ENCODE assay signal across 16 mouse cellular contexts in genomic region chr2:117765572-117765971, GRCm38 (mm10).
"Had no signal": no experiment of that assay in that cellular context is flagged by ENCODE, and none has a peak within 500 bp of the region (broad histone marks: within the 10 kb centered on the region; RNA-seq: fewer than 3 reads in every experiment).

No protein-coding gene starts in this region.

- H3K4me1 ChIP-seq: limb, embryonic 12.5 days; liver, embryonic 13.5 days; midbrain, embryonic 15.5 days; neural tube, embryonic 12.5 days had no signal

- H3K9me3 ChIP-seq: limb, embryonic 12.5 days; liver, embryonic 13.5 days; megakaryocyte, embryonic 14.5 days; midbrain, embryonic 15.5 days; neural tube, embryonic 12.5 days had no signal

- H3K4me2 ChIP-seq: limb, embryonic 12.5 days; liver, embryonic 13.5 days; midbrain, embryonic 11.5 days; midbrain, embryonic 15.5 days; neural tube, embryonic 12.5 days had no signal

- ATAC-seq: hindbrain, postnatal 0 days; liver, postnatal 0 days; midbrain, embryonic 15.5 days had no signal

- H3K27me3 ChIP-seq: limb, embryonic 12.5 days; liver, embryonic 13.5 days; megakaryocyte, embryonic 14.5 days; midbrain, embryonic 15.5 days; neural tube, embryonic 12.5 days had no signal

- H3K9ac ChIP-seq: limb, embryonic 12.5 days; liver, embryonic 13.5 days; liver, postnatal 0 days; midbrain, embryonic 15.5 days; neural tube, embryonic 12.5 days had no signal

- H3K4me3 ChIP-seq: limb, embryonic 12.5 days; liver, embryonic 13.5 days; megakaryocyte, embryonic 14.5 days; midbrain, embryonic 15.5 days; neural tube, embryonic 12.5 days had no signal

- DNase-seq: kidney, adult 8-10 months; kidney, postnatal 14 days; layer of hippocampus, adult 9-11 months; liver; liver, embryonic 13.5 days; liver, postnatal 0 days; retina, postnatal 1 day; thymus, adult 18-20 months; thymus, postnatal 14 days had no signal

- H3K27ac ChIP-seq: hindbrain, postnatal 0 days; limb, embryonic 12.5 days; liver, embryonic 13.5 days; macrophage; midbrain, embryonic 15.5 days; neural tube, embryonic 12.5 days had no signal

- H3K36me3 ChIP-seq: limb, embryonic 12.5 days; liver, embryonic 13.5 days; midbrain, embryonic 15.5 days; neural tube, embryonic 12.5 days had no signal
